Comparison of ENCODE assay signal across 31 mouse cellular contexts in genomic region chr11:120804274-120804673, GRCm38 (mm10).
"Had no signal": no experiment of that assay in that cellular context is flagged by ENCODE, and none has a peak within 500 bp of the region (broad histone marks: within the 10 kb centered on the region; RNA-seq: fewer than 3 reads in every experiment).

No protein-coding gene starts in this region.

- H3K9me3 ChIP-seq: heart, embryonic 10.5 days; heart, embryonic 12.5 days; heart, embryonic 13.5 days; heart, embryonic 15.5 days; hindbrain, embryonic 10.5 days; hindbrain, embryonic 12.5 days; hindbrain, embryonic 13.5 days; hindbrain, embryonic 15.5 days; intestine, embryonic 15.5 days; kidney, embryonic 15.5 days had no signal

- H3K9ac ChIP-seq: heart, embryonic 12.5 days; heart, embryonic 13.5 days; heart, embryonic 15.5 days; hindbrain, embryonic 12.5 days; hindbrain, embryonic 13.5 days; hindbrain, embryonic 14.5 days; hindbrain, embryonic 15.5 days; intestine, embryonic 15.5 days; kidney, embryonic 15.5 days had no signal

- H3K27ac ChIP-seq: heart, embryonic 10.5 days; heart, embryonic 13.5 days; heart, embryonic 15.5 days; hindbrain, embryonic 10.5 days; hindbrain, embryonic 12.5 days; hindbrain, embryonic 13.5 days; hindbrain, embryonic 14.5 days; hindbrain, embryonic 15.5 days; hindbrain, postnatal 0 days; intestine, embryonic 15.5 days; kidney, embryonic 15.5 days; kidney, postnatal 0 days; layer of hippocampus, adult 2 months had no signal

- DNase-seq: heart, postnatal 10 days; heart, postnatal 14 days; heart, postnatal 36 days; heart, postnatal 4 days; kidney, adult 11 months; kidney, adult 18-20 months; kidney, adult 2 months; kidney, adult 8-10 months; kidney, adult 9 months; kidney, postnatal 10 days; kidney, postnatal 14 days; kidney, postnatal 25 days; kidney, postnatal 36 days; kidney, postnatal 4 days; layer of hippocampus, adult 9-11 months; layer of hippocampus, postnatal 36 days had no signal

- H3K4me1 ChIP-seq: hindbrain, embryonic 12.5 days had no signal

- H3K27me3 ChIP-seq: heart, embryonic 12.5 days; heart, embryonic 13.5 days; heart, embryonic 15.5 days; hindbrain, embryonic 12.5 days; hindbrain, embryonic 13.5 days; hindbrain, embryonic 15.5 days; intestine, embryonic 15.5 days; kidney, embryonic 15.5 days had no signal

- H3K4me3 ChIP-seq: heart, embryonic 10.5 days; heart, embryonic 12.5 days; heart, embryonic 13.5 days; heart, embryonic 15.5 days; hindbrain, embryonic 10.5 days; hindbrain, embryonic 12.5 days; hindbrain, embryonic 13.5 days; hindbrain, embryonic 15.5 days; intestine, embryonic 15.5 days; kidney, embryonic 15.5 days; layer of hippocampus, adult 2 months had no signal

- H3K4me2 ChIP-seq: heart, embryonic 11.5 days; heart, embryonic 12.5 days; heart, embryonic 13.5 days; heart, embryonic 15.5 days; hindbrain, embryonic 12.5 days; hindbrain, embryonic 13.5 days; hindbrain, embryonic 14.5 days; hindbrain, embryonic 15.5 days; intestine, embryonic 15.5 days; kidney, embryonic 15.5 days had no signal
